Comparison of ENCODE assay signal across 7 mouse cellular contexts in the genomic region with DNA sequence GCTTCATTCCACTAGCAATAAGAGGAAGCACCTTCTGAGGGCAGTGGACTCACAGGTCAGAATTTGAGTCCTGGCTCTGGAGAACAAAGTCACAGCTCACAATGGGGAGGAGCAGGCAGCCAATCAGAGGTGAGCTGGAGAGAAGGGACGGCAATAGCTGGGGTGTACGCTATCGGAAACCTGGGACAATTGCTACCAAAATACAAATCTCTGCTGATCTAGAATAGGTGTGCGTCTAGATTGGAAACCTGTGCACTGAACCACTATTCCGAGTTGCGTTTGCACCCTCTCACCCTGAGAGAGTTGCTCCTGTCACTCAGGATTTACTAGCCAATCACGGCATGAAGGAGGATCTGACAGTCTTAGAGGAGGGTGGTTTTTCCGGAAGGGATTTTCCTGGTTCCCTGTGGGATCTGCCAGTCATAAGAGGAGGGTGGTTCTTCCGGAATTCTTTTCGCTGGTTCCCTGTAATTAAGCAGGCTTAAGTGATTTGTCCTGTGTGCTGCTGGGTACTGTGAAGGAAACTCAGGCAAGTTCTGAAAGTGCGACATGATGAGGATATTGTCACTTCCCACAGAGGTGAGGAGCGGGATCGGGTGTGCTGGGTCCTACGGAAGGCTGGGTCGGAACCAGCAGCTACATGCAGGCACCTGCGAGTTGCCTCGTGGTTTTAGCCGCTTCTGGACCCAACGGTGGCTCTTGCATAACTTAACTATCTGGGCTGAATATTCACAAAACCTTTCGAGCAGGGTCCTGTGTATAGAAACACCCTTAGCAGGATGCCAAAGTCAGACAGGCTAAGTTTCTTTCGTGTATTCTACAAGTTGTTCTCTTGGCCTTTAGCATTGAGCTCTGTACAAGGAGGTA. TPM values are rescaled to one million over a fixed set of nuclear protein-coding genes. Genes with fewer than 3 reads are reported as not detected.
A peak's percentile ranks its signal among the peaks of the same experiment; 100 is the strongest.
DNase-seq lines count a peak whose midpoint lies in the region; ATAC-seq and TF ChIP-seq lines count a peak whose summit lies in the region.
"Not testable (repeated sequence)": the region's sequence is repeated elsewhere in the genome, so short reads cannot be mapped to it uniquely, and the experiment has no call there.

A gene (plus strand): TSS at position 486 of the 867 bp plus-strand sequence.

- TF ChIP-seq POLR2A in brain, embryonic 14.5 days (IDR thresholded peaks at IDR 0.05; ENCODE audit: borderline replicate concordance, extremely low read depth, insufficient read depth, insufficient read length, poor library complexity, severe bottlenecking): not testable (repeated sequence)

- not testable (repeated sequence) for H3K27me3 ChIP-seq in embryonic facial prominence, embryonic 15.5 days

- H3K4me3 ChIP-seq in embryonic facial prominence, embryonic 15.5 days (replicated peaks): peak within 1 kb of the TSS; percentile 56

- peak; percentile 98 for ATAC-seq in embryonic facial prominence, embryonic 15.5 days (ENCODE audit: insufficient number of reproducible peaks, low FRiP score, low TSS enrichment, low read depth)
- peak; percentile 40; the same call in 1 of the 2 replicates for ATAC-seq in megakaryocyte, adult 5-6 weeks (ENCODE audit: poor library complexity, severe bottlenecking)

- H3K4me1 ChIP-seq in embryonic facial prominence, embryonic 15.5 days: not testable (repeated sequence)

- peak; percentile 98 for DNase-seq in brain, embryonic 14.5 days (ENCODE audit: low read depth)
- DNase-seq in heart, adult 18-20 months: peak; percentile 96
- peak; percentile 92 for DNase-seq in kidney, adult 11 months
- peak; percentile 90 to 95 for DNase-seq in left cerebral cortex, postnatal 14 days (ENCODE audit: low spot score in 2 of 2)
- peak; percentile 50 for DNase-seq in right cerebral cortex, postnatal 14 days

- under 1% methylated on average over 19 of the region's 21 CpGs for WGBS in embryonic facial prominence, embryonic 15.5 days

- H3K9ac ChIP-seq in embryonic facial prominence, embryonic 15.5 days: not testable (repeated sequence)

- H3K36me3 ChIP-seq in embryonic facial prominence, embryonic 15.5 days: not testable (repeated sequence)

- TF ChIP-seq CTCF in brain, embryonic 14.5 days (IDR thresholded peaks at IDR 0.05; ENCODE audit: borderline replicate concordance, extremely low read depth, insufficient read depth, insufficient read length): not testable (repeated sequence)

- H3K4me2 ChIP-seq in embryonic facial prominence, embryonic 15.5 days (replicated peaks): peak within 1 kb of the TSS; percentile 42

- not testable (repeated sequence) for H3K27ac ChIP-seq in embryonic facial prominence, embryonic 15.5 days (replicated peaks)

- intact Hi-C loops in left cerebral cortex, postnatal 14 days (cut with DNase I): not testable (repeated sequence)

- H3K9me3 ChIP-seq in embryonic facial prominence, embryonic 15.5 days (replicated peaks): not testable (repeated sequence)

RNA-seq across cellular contexts. Expression of the gene that starts here (rescaled TPM):
- 1.5 and 1.8 TPM in 2 replicates for polyA plus RNA-seq in brain, embryonic 14.5 days (2012; rRNA removed)
- polyA plus RNA-seq in embryonic facial prominence, embryonic 15.5 days (2015; fragmentation: Nextera tagmentation; extraction: Ambion mirVana): 4.8 and 5.6 TPM in 2 replicates
- total RNA-seq in heart, adult 18-20 months (2021): 1 to 10 TPM; 6.1 to 7.1 TPM
- 1 to 10 TPM; 4.8 to 5.1 TPM for total RNA-seq in left cerebral cortex, postnatal 14 days (2021)
- 0.91 TPM in 1 of 2 replicates, not detected in the other for total RNA-seq in megakaryocyte, adult 5-6 weeks (2015)
- total RNA-seq in megakaryocyte, adult 5-6 weeks (2017): 0.08 and 0.11 TPM in 2 replicates

Comparison
In these comparisons a context has a peak if more than half of its experiments do, and no peak if none do; other contexts are left out.
1. Peak in ATAC-seq in megakaryocyte, adult 5-6 weeks; RNA of the gene not detected or under 1 TPM.